Mouse (Mus musculus) E14TG2a.4 (cell line): ENCODE data around the gene Vgll4.
"Not testable (repeated sequence)": the region's sequence is repeated elsewhere in the genome, so short reads cannot be mapped to it uniquely, and the experiment has no call there.

Experiments used
- H3K27me3 ChIP-seq: 2 replicates; pipeline ENCODE4 v1.6.1; 2014; ENCODE audit warnings: low read length, control low read depth; ENCODE audit not compliant: insufficient read depth
- H3K36me3 ChIP-seq: 2 replicates; pipeline ENCODE4 v1.6.1; 2014; ENCODE audit warnings: low read length, control low read depth; ENCODE audit not compliant: insufficient read depth
- H3K4me1 ChIP-seq: replicated peaks from 2 replicates; pipeline ENCODE4 v1.6.1; 2014; ENCODE audit warnings: low read depth, low read length, control low read depth
- H3K4me3 ChIP-seq: replicated peaks from 2 replicates; pipeline ENCODE4 v1.5.1; 2014; ENCODE audit warnings: mild to moderate bottlenecking, low read length
- H3K9me3 ChIP-seq: 2 replicates; pipeline ENCODE4 v1.6.1; 2014; ENCODE audit warnings: low read length, control low read depth
- CTCF ChIP-seq: conservative IDR thresholded peaks from 2 replicates; pipeline ENCODE4 v1.5.1; 2014; ENCODE audit warnings: low read length
- NANOG ChIP-seq: IDR thresholded peaks from 2 replicates; pipeline ENCODE4 v1.6.1; 2014; ENCODE audit warnings: borderline replicate concordance, low read length, mixed read lengths
- POU5F1 ChIP-seq: IDR thresholded peaks from 2 replicates; pipeline ENCODE4 v1.6.1; 2014; ENCODE audit warnings: low read length, borderline replicate concordance

The Vgll4 gene

DNA sequence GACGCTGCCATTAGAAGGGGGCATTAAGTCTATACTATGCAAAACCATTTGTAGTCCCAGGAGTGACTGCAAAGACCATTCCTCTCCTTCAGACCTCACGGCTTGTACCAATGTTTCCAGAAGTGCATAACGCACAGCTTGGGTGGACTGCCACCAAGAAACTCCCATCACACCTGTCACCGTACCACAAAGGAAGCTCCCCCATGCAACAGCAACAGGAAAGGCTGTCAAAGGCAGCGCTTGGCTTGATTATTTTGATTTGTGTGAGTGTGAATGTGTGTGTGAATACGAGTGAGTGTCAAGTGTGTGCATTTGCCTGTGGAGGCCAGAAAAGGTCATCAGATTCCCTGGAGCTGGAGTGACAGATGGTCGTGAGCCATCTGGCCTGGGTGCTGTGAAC lies 74.6 kb downstream of the Vgll4 start:
- Histone ChIP-seq H3K4me3 (no peak overlapping the region), H3K9me3 (no peaks in the 10 kb centered on the region), H3K27me3 (peaks cover 3% of the 10 kb centered on the region; the same call in 1 of the 2 replicates), H3K36me3 (no peaks in the 10 kb centered on the region), H3K4me1 (peaks cover 20% of the 10 kb centered on the region)
- TF ChIP-seq NANOG (no peak), POU5F1 (no peak), CTCF (no peak)

DNA sequence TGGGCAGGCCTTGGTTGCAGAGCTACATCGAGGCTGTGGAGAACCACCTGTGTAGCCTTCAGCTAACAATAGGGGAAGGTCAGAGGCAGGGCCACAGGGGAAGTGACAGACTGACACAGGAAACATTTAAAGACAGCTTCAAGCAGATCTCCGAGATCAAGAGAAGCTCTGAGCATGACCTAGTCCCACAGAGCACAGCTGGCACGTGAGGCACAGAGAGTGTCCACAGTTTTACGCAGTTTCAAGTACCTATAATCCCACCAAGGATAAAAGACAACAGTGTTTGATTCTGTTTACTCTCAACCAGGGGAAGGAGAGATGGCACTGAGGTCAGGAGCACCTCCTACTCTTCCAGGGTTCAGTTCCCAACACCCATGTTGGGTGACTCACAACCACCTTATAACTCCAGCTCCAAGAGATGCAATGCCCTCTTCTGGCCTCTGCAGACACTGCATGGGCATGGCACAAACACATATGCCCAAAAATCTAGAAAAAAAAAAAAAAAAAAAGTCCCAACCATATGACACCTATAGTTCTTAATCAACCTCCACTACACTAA lies 75.2 kb downstream of the Vgll4 start:
- Histone ChIP-seq H3K36me3 (no peaks in the 10 kb centered on the region), H3K4me3 (no peak overlapping the region), H3K9me3 (no peaks in the 10 kb centered on the region), H3K4me1 (peaks cover 16% of the 10 kb centered on the region), H3K27me3 (peaks cover 3% of the 10 kb centered on the region; the same call in 1 of the 2 replicates)
- TF ChIP-seq NANOG (no peak), CTCF (peak; percentile 22)

DNA sequence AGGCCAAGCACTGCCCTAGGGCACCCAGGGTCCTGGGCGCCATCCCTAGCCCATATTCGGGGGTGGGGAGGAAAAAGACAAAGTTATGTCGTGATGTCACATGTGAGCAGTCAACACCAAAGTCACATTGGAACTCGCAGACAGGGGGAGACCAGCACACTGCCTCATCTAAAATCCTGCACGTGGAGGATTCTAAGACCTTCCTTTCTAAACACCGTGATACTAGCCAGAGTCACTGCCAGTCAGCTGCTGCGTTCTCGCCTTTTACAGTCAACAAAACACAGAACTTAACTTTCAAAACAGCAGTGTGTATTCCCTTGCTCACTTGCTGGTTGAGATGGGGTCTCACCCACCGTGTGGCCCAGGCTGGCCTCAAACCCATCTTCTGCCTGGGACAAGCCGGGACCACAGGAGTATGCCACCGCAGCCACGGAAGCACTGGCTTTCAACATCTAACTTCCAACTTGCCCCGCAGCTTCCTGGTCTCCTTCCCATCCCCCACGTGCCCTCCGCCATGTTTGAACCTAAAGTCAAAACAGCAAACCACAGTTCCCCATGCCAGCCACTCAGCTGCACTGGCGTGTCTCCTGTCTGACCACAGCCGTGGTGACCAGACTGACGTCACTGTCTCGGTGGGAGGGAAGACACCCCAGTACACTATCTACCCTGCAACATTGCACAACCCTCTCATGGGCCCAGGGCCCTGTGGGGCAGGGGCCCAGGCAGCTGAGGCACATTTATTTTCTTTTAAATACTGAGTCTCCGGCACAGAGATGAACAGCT lies 76.2 kb downstream of the Vgll4 start:
- Histone ChIP-seq H3K4me3 (no peak overlapping the region), H3K4me1 (peaks cover 18% of the 10 kb centered on the region), H3K27me3 (peaks cover 3% of the 10 kb centered on the region; the same call in 1 of the 2 replicates), H3K36me3 (no peaks in the 10 kb centered on the region), H3K9me3 (no peaks in the 10 kb centered on the region)
- no peak for TF ChIP-seq NANOG
- no peak for TF ChIP-seq CTCF
- no peak for TF ChIP-seq POU5F1

DNA sequence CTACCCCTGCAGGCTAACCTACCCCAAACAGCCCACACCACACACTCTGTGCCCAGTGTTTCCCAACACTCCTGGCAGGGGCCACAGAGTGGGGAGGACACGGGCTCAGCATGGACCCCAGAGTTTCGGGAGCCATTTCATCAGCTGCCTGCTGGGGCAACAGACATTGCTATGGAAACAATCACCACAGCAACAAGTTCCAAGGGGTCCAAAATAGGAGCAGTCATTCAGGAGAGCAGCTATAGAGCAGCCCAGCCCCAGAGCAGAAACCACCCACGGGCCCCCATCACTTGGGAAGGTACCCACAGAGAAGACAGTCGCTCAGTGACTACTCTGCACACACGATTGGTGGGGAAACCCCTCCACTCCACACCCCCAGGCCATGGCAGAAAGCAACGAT lies 77.4 kb downstream of the Vgll4 start:
- Histone ChIP-seq H3K9me3 (no peaks in the 10 kb centered on the region), H3K4me1 (peaks cover 23% of the 10 kb centered on the region), H3K36me3 (no peaks in the 10 kb centered on the region), H3K27me3 (peaks cover 3% of the 10 kb centered on the region; the same call in 1 of the 2 replicates), H3K4me3 (no peak overlapping the region)
- TF ChIP-seq NANOG (no peak), POU5F1 (no peak), CTCF (no peak)

DNA sequence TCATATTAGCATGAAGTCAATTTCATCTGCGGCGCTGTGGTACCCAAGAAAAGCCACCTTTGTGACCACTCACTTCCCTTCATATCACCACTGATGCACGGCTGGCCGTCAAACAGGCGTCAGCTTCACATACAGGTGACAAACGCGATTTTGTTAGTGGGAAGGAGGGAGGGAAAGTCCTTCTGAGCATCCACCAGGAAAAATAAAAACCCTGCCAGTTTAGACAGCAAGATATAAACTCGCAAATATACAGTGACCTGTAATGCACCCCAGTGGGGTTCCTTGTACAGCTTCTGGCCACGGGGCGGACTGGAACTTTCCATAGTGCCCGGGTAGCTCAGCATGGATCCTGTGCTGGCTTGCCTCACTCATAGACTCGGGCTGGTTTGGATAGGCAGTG lies 78.0 kb downstream of the Vgll4 start:
- Histone ChIP-seq H3K27me3 (peaks cover 3% of the 10 kb centered on the region; the same call in 1 of the 2 replicates), H3K36me3 (no peaks in the 10 kb centered on the region), H3K4me1 (peaks cover 29% of the 10 kb centered on the region), H3K9me3 (no peaks in the 10 kb centered on the region), H3K4me3 (no peak overlapping the region)
- TF ChIP-seq POU5F1 (no peak), NANOG (no peak), CTCF (no peak)

DNA sequence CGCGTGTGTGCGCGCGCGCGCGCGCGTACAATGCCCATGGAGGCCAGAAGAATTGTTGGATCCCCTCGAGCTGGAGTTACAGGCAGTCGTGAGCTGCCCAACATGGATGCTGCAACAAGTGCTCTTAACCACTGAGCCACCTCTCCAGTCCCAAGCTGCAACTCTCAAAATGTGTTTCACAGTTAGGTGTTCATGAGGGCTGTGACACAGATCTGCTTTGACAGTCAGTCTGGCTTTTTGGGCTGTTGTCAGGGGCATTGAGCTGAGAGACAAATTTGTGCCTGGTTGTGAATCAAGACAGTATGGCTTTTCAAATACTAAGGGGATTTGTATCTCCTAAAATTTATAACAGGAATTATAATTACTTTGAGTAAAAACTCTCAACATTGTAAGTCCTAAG lies 78.5 kb downstream of the Vgll4 start:
- H3K27me3 ChIP-seq = peaks cover 3% of the 10 kb centered on the region; the same call in 1 of the 2 replicates
- H3K9me3 ChIP-seq = no peaks in the 10 kb centered on the region
- H3K36me3 ChIP-seq = no peaks in the 10 kb centered on the region
- H3K4me3 ChIP-seq = no peak overlapping the region
- peaks cover 32% of the 10 kb centered on the region for H3K4me1 ChIP-seq
- no peak for TF ChIP-seq CTCF
- no peak for TF ChIP-seq NANOG
- TF ChIP-seq POU5F1 = no peak

DNA sequence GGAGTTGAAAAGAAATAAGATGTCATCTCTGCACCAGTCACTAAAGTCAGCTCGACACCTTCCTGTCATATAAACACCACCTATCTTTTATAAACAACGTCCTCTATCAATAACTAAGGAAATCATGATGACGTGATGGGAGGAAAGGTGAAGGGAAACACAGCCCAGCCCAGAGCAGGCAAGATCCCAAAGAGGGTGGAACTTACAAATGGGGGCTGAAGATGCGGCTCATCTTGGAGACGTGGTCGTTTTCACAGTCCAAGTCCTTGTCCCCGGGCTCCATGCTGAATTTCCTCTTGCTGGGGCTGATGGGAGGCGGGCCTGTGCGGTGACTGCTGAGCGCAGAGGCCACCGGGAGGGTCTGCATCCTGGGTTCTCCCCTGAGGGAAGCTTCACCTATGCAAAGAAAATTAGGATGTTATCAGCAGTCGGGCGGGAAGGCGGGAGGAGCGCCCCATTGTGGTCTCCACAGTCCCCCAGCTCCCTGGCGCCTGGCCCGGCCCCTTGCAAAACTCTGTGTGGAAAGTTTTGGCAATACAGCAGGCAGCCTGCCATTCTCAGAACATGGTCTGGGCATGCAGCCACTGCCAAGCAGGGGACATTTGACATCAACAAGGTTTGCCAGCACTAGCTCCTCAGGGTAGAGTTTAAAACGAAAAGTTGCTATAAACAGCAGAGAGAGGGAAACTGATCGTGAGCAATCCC lies 79.2 kb downstream of the Vgll4 start:
- peaks cover 32% of the 10 kb centered on the region for H3K4me1 ChIP-seq
- H3K4me3 ChIP-seq = peak overlapping the region; percentile 43
- H3K27me3 ChIP-seq = peaks cover 3% of the 10 kb centered on the region; the same call in 1 of the 2 replicates
- H3K36me3 ChIP-seq = no peaks in the 10 kb centered on the region
- TF ChIP-seq NANOG (no peak), POU5F1 (no peak), CTCF (no peak)
- no peaks in the 10 kb centered on the region for H3K9me3 ChIP-seq

DNA sequence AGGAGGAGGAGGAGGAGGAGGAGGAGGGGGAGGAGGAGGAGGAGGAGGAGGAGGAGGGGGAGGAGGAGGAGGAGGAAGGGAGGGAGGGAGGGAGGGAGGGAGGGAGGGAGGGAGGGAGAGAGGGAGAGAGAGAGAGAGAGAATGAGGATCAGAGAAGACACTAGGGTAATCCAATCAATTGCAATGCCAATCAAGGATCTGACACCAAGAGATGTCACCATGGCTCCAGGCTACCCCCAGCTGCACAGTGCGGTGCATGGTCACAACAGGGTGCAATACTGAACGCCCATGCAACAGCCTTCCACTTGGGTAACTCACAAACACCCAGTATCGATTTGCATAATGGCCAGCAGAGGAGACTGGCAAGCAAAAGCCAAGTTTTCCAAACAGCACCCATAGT lies 79.8 kb downstream of the Vgll4 start:
- H3K36me3 ChIP-seq, H3K9me3 ChIP-seq, H3K4me3 ChIP-seq, H3K27me3 ChIP-seq: not testable (repeated sequence)
- H3K4me1 ChIP-seq = peaks cover 32% of the 10 kb centered on the region
